Mouse (Mus musculus): Measurements from ENCODE around the gene Gemin6. TPM values are rescaled to one million over a fixed set of nuclear protein-coding genes. Genes with fewer than 3 reads are reported as not detected.
"Not testable (repeated sequence)": the region's sequence is repeated elsewhere in the genome, so short reads cannot be mapped to it uniquely, and the experiment has no call there.

Gemin6 gene
- polyA plus RNA-seq, 1 experiment = 15.3 TPM

- peaks cover 3% of the 10 kb centered on the region; the same call in 1 of the 2 replicates for H3K36me3 ChIP-seq (ENCODE audit: control insufficient read depth, insufficient read depth, low read length)
- H3K27me3 ChIP-seq (ENCODE audit: control insufficient read depth, insufficient read depth, low read length) = no peaks in the 10 kb centered on the region
- H3K4me1 ChIP-seq (ENCODE audit: control insufficient read depth, insufficient read depth, low read length) = no peaks in the 10 kb centered on the region; the same call in 1 of the 2 replicates
- peak overlapping the region; percentile 45; the same call in 1 of the 2 replicates for H3K27ac ChIP-seq (ENCODE audit: control insufficient read depth, insufficient read depth, low read depth, low read length)
- no peak overlapping the region for H3K4me3 ChIP-seq (ENCODE audit: control insufficient read depth, low read depth, low read length)
- TF ChIP-seq POLR2A (IDR thresholded peaks at IDR 0.05; ENCODE audit: control insufficient read depth, low read depth, low read length) (no peak), CTCF (IDR thresholded peaks at IDR 0.05; ENCODE audit: control insufficient read depth, insufficient read depth, insufficient replicate concordance, low read depth, low read length) (no peak)
Observed at GRCm38 (mm10) chr17:80255208-80255607, 31.0 kb downstream of the Gemin6 start.

DNA sequence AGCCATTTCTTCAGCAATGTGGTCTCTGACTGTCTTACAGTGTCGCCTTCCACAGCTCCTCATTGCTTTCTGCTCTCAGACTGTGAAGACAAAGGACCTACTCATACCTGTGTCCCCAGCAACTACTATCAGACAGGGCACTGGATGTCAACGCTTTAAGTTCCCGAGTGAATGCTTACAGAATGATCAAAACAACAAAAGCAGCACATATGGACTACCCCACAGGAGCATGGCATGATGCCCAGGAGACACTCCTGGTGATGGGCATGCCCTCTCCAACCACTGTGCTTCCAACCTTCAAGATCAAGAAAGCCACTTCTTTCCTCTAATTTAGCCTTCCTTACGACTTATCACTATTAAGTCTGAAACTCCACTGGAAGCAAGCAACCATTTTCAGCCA is 42.8 kb downstream of the Gemin6 start:
- Histone ChIP-seq H3K27ac (ENCODE audit: control insufficient read depth, insufficient read depth, low read depth, low read length) (no peak overlapping the region), H3K4me1 (ENCODE audit: control insufficient read depth, insufficient read depth, low read length) (no peaks in the 10 kb centered on the region), H3K27me3 (ENCODE audit: control insufficient read depth, insufficient read depth, low read length) (no peaks in the 10 kb centered on the region), H3K4me3 (ENCODE audit: control insufficient read depth, low read depth, low read length) (no peak overlapping the region), H3K36me3 (ENCODE audit: control insufficient read depth, insufficient read depth, low read length) (peaks cover 3% of the 10 kb centered on the region; the same call in 1 of the 2 replicates)
- TF ChIP-seq CTCF (IDR thresholded peaks at IDR 0.05; ENCODE audit: control insufficient read depth, insufficient read depth, insufficient replicate concordance, low read depth, low read length) (no peak), POLR2A (IDR thresholded peaks at IDR 0.05; ENCODE audit: control insufficient read depth, low read depth, low read length) (no peak)

GRCm38 (mm10) chr17:80268151-80268550 is 43.9 kb downstream of the Gemin6 start:
- Histone ChIP-seq H3K36me3 (ENCODE audit: control insufficient read depth, insufficient read depth, low read length) (peaks cover 3% of the 10 kb centered on the region; the same call in 1 of the 2 replicates), H3K27me3 (ENCODE audit: control insufficient read depth, insufficient read depth, low read length) (no peaks in the 10 kb centered on the region), H3K4me3 (ENCODE audit: control insufficient read depth, low read depth, low read length) (no peak overlapping the region), H3K27ac (ENCODE audit: control insufficient read depth, insufficient read depth, low read depth, low read length) (no peak overlapping the region), H3K4me1 (ENCODE audit: control insufficient read depth, insufficient read depth, low read length) (no peaks in the 10 kb centered on the region)
- no peak for TF ChIP-seq POLR2A (IDR thresholded peaks at IDR 0.05; ENCODE audit: control insufficient read depth, low read depth, low read length)
- TF ChIP-seq CTCF (IDR thresholded peaks at IDR 0.05; ENCODE audit: control insufficient read depth, insufficient read depth, insufficient replicate concordance, low read depth, low read length) = no peak

DNA sequence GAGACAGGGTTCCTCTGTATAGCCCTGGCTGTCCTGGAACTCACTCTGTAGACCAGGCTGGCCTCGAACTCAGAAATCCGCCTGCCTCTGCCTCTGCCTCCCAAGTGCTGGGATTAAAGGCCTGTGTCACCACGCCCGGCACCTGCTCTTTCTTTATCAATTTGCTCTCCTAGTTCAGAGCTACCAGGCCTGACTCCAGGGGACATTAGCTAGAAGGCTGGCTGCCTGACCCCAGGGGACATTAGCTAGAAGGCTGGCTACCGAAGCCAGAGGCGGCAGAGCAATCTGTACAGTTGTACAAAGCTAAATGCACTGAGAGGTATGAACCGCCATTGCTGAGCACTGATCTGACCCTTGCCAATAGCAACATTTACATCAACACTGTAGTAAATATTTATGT is 46.4 kb downstream of the Gemin6 start:
- H3K36me3 ChIP-seq (ENCODE audit: control insufficient read depth, insufficient read depth, low read length); H3K27me3 ChIP-seq (ENCODE audit: control insufficient read depth, insufficient read depth, low read length); H3K4me1 ChIP-seq (ENCODE audit: control insufficient read depth, insufficient read depth, low read length); H3K27ac ChIP-seq (ENCODE audit: control insufficient read depth, insufficient read depth, low read depth, low read length); H3K4me3 ChIP-seq (ENCODE audit: control insufficient read depth, low read depth, low read length): not testable (repeated sequence)

Other genes starting within 250 kb of the Gemin6 start
- gene Hnrnpll, start 162.1 kb upstream of the Gemin6 start, polyA plus RNA-seq (2012; rRNA removed) = 44.0 and 52.0 TPM in 2 replicates
- 19.5 and 27.5 TPM in 2 replicates for gene Galm, start 97.0 kb upstream of the Gemin6 start, polyA plus RNA-seq (2012; rRNA removed)
- gene Srsf7, start 17.1 kb upstream of the Gemin6 start, polyA plus RNA-seq (2012; rRNA removed) = 63.1 and 79.8 TPM in 2 replicates
- gene Ttc39d, start 17.0 kb upstream of the Gemin6 start, polyA plus RNA-seq (2012; rRNA removed) = 137 and 174 TPM in 2 replicates
- 365 and 391 TPM in 2 replicates for gene Morn2, start 65.8 kb downstream of the Gemin6 start, polyA plus RNA-seq (2012; rRNA removed)
- 5.0 and 5.3 TPM in 2 replicates for gene Dhx57, start 66.0 kb downstream of the Gemin6 start, polyA plus RNA-seq (2012; rRNA removed)
- 19.8 and 22.6 TPM in 2 replicates for gene Arhgef33, start 83.0 kb downstream of the Gemin6 start, polyA plus RNA-seq (2012; rRNA removed)
- gene Gm10190, start 149.1 kb downstream of the Gemin6 start, polyA plus RNA-seq (2012; rRNA removed) = 5.0 and 6.1 TPM in 2 replicates

Measured in testis, adult 2 months (tissue).